Mouse (Mus musculus): Measurements from ENCODE around the gene Gm10118. TPM values are rescaled to one million over a fixed set of nuclear protein-coding genes. Genes with fewer than 3 reads are reported as not detected.

The Gm10118 gene
- not detected in 2 replicates for polyA plus RNA-seq (2012; rRNA removed; ENCODE audit: low replicate concordance)

GRCm38 (mm10) chr10:63927334-63927733 lies at the start of gene Gm10118:
Gene Gm10118, minus strand, starts transcription at chr10:63927434.

Other genes with a start within 250 kb of the Gm10118 start
- gene Lrrtm3, start 162.8 kb upstream of the Gm10118 start, polyA plus RNA-seq (2012; rRNA removed; ENCODE audit: low replicate concordance): 0.15 and 0.72 TPM in 2 replicates